Mouse (Mus musculus) testis, postnatal 14 days (tissue): ENCODE data around the gene Ppp1r14b.

Source experiments
- DNase-seq: peaks from one replicate; pipeline ENCODE4 v3.0.0; 2021; ENCODE audit warnings: low spot score

Ppp1r14b gene

GRCm38 (mm10) chr19:6942764-6943163 lies 32.0 kb upstream of the Ppp1r14b start:
- no peak for DNase-seq

- no peak for DNase-seq
Observed at GRCm38 (mm10) chr19:6943709-6944108, 31.1 kb upstream of the Ppp1r14b start.

- no peak for DNase-seq
Observed at GRCm38 (mm10) chr19:6947742-6948141, 27.0 kb upstream of the Ppp1r14b start.

GRCm38 (mm10) chr19:6948186-6948585 lies 26.6 kb upstream of the Ppp1r14b start:
- no peak for DNase-seq

- no peak for DNase-seq
Observed at GRCm38 (mm10) chr19:6949532-6949931, 25.2 kb upstream of the Ppp1r14b start.

GRCm38 (mm10) chr19:6949951-6950350 lies 24.8 kb upstream of the Ppp1r14b start:
- DNase-seq = no peak

GRCm38 (mm10) chr19:6950613-6951153 lies 24.1 kb upstream of the Ppp1r14b start:
- DNase-seq = no peak

- DNase-seq = peak; percentile 91
Observed at GRCm38 (mm10) chr19:6951381-6951968, 23.3 kb upstream of the Ppp1r14b start.

GRCm38 (mm10) chr19:6951994-6952711 lies 22.6 kb upstream of the Ppp1r14b start:
- DNase-seq = peak; percentile 79

GRCm38 (mm10) chr19:6952712-6953037 lies 22.1 kb upstream of the Ppp1r14b start:
- peak; percentile 72 for DNase-seq

GRCm38 (mm10) chr19:6954046-6954445 lies 20.7 kb upstream of the Ppp1r14b start:
- no peak for DNase-seq

GRCm38 (mm10) chr19:6955424-6955823 lies 19.3 kb upstream of the Ppp1r14b start:
- DNase-seq = no peak

GRCm38 (mm10) chr19:6956461-6956860 lies 18.3 kb upstream of the Ppp1r14b start:
- no peak for DNase-seq

- no peak for DNase-seq
Observed at GRCm38 (mm10) chr19:6968491-6969271, 6.1 kb upstream of the Ppp1r14b start.

GRCm38 (mm10) chr19:6969291-6969664 lies 5.5 kb upstream of the Ppp1r14b start:
- no peak for DNase-seq

- peak; percentile 69 for DNase-seq
Observed at GRCm38 (mm10) chr19:6969665-6970381, 4.9 kb upstream of the Ppp1r14b start.

- DNase-seq = peak; percentile 56
Observed at GRCm38 (mm10) chr19:6970460-6971085, 4.2 kb upstream of the Ppp1r14b start.

- no peak for DNase-seq
Observed at GRCm38 (mm10) chr19:6971644-6972043, 3.1 kb upstream of the Ppp1r14b start.

- DNase-seq = no peak
Observed at GRCm38 (mm10) chr19:6972247-6972917, 2.4 kb upstream of the Ppp1r14b start.

- no peak for DNase-seq
Observed at GRCm38 (mm10) chr19:6973581-6974190, 1.1 kb upstream of the Ppp1r14b start.
